29 mouse cellular contexts compared by ENCODE assay signal in the genomic region with DNA sequence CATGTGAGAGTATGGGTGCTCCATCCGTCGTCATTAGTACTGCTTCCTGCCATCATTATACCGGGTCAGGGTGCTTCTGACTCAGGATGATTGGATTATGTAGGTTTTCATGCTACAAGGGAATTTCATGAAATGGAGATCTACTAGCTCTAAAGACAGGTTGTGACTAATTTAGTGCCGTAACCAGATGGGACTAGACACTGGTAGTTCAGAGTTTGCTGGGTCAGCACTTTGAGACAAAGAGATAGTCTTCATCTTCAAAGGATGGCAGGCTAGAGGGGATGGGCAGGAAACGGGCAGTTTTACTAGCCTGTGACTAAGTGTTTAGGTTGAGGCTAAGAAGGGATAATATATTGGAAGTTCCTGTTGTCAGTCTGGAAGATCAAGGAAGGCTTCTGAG.
"Had no signal": no experiment of that assay in that cellular context is flagged by ENCODE, and none has a peak within 500 bp of the region (broad histone marks: within the 10 kb centered on the region; RNA-seq: fewer than 3 reads in every experiment).

No protein-coding gene starts in this region.

- H3K4me1 ChIP-seq: limb, embryonic 10.5 days; limb, embryonic 12.5 days; limb, embryonic 13.5 days; limb, embryonic 15.5 days; liver, embryonic 12.5 days; liver, embryonic 13.5 days; liver, embryonic 15.5 days; lung, embryonic 15.5 days; midbrain, embryonic 10.5 days; midbrain, embryonic 12.5 days; midbrain, embryonic 13.5 days; midbrain, embryonic 15.5 days; neural tube, embryonic 12.5 days had no signal

- H3K36me3 ChIP-seq: liver, embryonic 12.5 days; liver, embryonic 13.5 days; liver, embryonic 15.5 days had no signal

- H3K27ac ChIP-seq: limb, embryonic 10.5 days; limb, embryonic 12.5 days; limb, embryonic 13.5 days; limb, embryonic 15.5 days; liver, embryonic 12.5 days; liver, embryonic 13.5 days; liver, embryonic 14.5 days; liver, embryonic 15.5 days; lung, embryonic 15.5 days; macrophage; midbrain, embryonic 10.5 days; midbrain, embryonic 12.5 days; midbrain, embryonic 13.5 days; midbrain, embryonic 15.5 days; neural tube, embryonic 12.5 days had no signal

- H3K4me2 ChIP-seq: limb, embryonic 12.5 days; limb, embryonic 13.5 days; limb, embryonic 15.5 days; liver, embryonic 11.5 days; liver, embryonic 12.5 days; liver, embryonic 13.5 days; liver, embryonic 15.5 days; lung, embryonic 14.5 days; lung, embryonic 15.5 days; midbrain, embryonic 11.5 days; midbrain, embryonic 12.5 days; midbrain, embryonic 13.5 days; midbrain, embryonic 15.5 days; neural tube, embryonic 12.5 days had no signal

- H3K4me3 ChIP-seq: limb, embryonic 10.5 days; limb, embryonic 12.5 days; limb, embryonic 13.5 days; limb, embryonic 15.5 days; liver, embryonic 12.5 days; liver, embryonic 13.5 days; liver, embryonic 15.5 days; lung, embryonic 15.5 days; megakaryocyte, embryonic 14.5 days; midbrain, embryonic 10.5 days; midbrain, embryonic 12.5 days; midbrain, embryonic 13.5 days; midbrain, embryonic 15.5 days; myocyte; neural tube, embryonic 12.5 days had no signal

- DNase-seq: left cerebral cortex, postnatal 4 days; liver; liver, embryonic 13.5 days; liver, postnatal 0 days; lung, adult 18-20 months; lung, adult 2 months; lung, embryonic 14.5 days; lung, postnatal 10 days; lung, postnatal 14 days; lung, postnatal 4 days; midbrain, embryonic 14.5 days had no signal

- H3K9ac ChIP-seq: limb, embryonic 12.5 days; limb, embryonic 13.5 days; limb, embryonic 15.5 days; liver, embryonic 12.5 days; liver, embryonic 13.5 days; liver, embryonic 14.5 days; liver, embryonic 15.5 days; liver, postnatal 0 days; lung, embryonic 14.5 days; lung, embryonic 15.5 days; midbrain, embryonic 12.5 days; midbrain, embryonic 13.5 days; midbrain, embryonic 15.5 days; neural tube, embryonic 12.5 days had no signal

- H3K9me3 ChIP-seq: limb, embryonic 10.5 days; limb, embryonic 12.5 days; limb, embryonic 13.5 days; limb, embryonic 15.5 days; liver, embryonic 12.5 days; liver, embryonic 13.5 days; liver, embryonic 15.5 days; lung, embryonic 15.5 days; megakaryocyte, embryonic 14.5 days; midbrain, embryonic 10.5 days; midbrain, embryonic 12.5 days; midbrain, embryonic 13.5 days; midbrain, embryonic 15.5 days; neural tube, embryonic 12.5 days had no signal

- H3K27me3 ChIP-seq: limb, embryonic 12.5 days; limb, embryonic 13.5 days; limb, embryonic 15.5 days; liver, embryonic 12.5 days; liver, embryonic 13.5 days; liver, embryonic 15.5 days; lung, embryonic 15.5 days; megakaryocyte, embryonic 14.5 days; midbrain, embryonic 12.5 days; midbrain, embryonic 13.5 days; midbrain, embryonic 15.5 days; neural tube, embryonic 12.5 days had no signal
